Mouse (Mus musculus) lung, embryonic 16.5 days (tissue): ENCODE measurements around the gene Sec24c. TPM values are rescaled to one million over a fixed set of nuclear protein-coding genes. Genes with fewer than 3 reads are reported as not detected.

Experiments
- ATAC-seq: fragments of 200-750 bp; cut with Nextera tagmentation; 2 replicates; pipeline ENCODE4 v1.8.0; 2017; ENCODE audit warnings: low read depth, mild to moderate bottlenecking, moderate library complexity
- H3K27ac ChIP-seq: fragments of 300-500 bp; sonication (generic); 2 replicates; pipeline ENCODE4 v1.5.1; 2014; ENCODE audit warnings: mild to moderate bottlenecking, control low read depth, low read length
- H3K27me3 ChIP-seq: fragments of 300-500 bp; sonication (generic); 2 replicates; pipeline ENCODE4 v1.6.1; 2014; ENCODE audit warnings: low read depth, low read length, mixed read lengths; ENCODE audit not compliant: control insufficient read depth, insufficient read depth
- H3K36me3 ChIP-seq: fragments of 300-500 bp; sonication (generic); 2 replicates; pipeline ENCODE4 v1.6.1; 2014; ENCODE audit warnings: low read length; ENCODE audit not compliant: control insufficient read depth, insufficient read depth
- H3K4me1 ChIP-seq: fragments of 300-500 bp; sonication (generic); replicated peaks from 2 replicates; pipeline ENCODE4 v1.6.1; 2014; ENCODE audit warnings: low read length, mixed read lengths; ENCODE audit not compliant: control insufficient read depth, insufficient read depth
- H3K4me2 ChIP-seq: fragments of 300-500 bp; sonication (generic); 2 replicates; pipeline ENCODE4 v1.6.1; 2014; ENCODE audit warnings: low read depth, low read length, control low read depth
- H3K4me3 ChIP-seq: fragments of 300-500 bp; sonication (generic); 2 replicates; pipeline ENCODE4 v1.5.1; 2014; ENCODE audit warnings: mild to moderate bottlenecking, low read length, control low read depth
- H3K9ac ChIP-seq: fragments of 300-500 bp; sonication (generic); 2 replicates; pipeline ENCODE4 v1.6.1; 2014; ENCODE audit warnings: low read length, control low read depth
- H3K9me3 ChIP-seq: fragments of 300-500 bp; sonication (generic); 2 replicates; pipeline ENCODE4 v1.6.1; 2016; ENCODE audit warnings: low read length; ENCODE audit not compliant: control insufficient read depth
- WGBS: fragments of 180-500 bp; shearing (Covaris S2); extraction: QIAGEN DNeasy Blood & Tissue Kit; methylation state at CpG from one replicate; pipeline ENCODE4 v1.1.7; 2014; 5-methylcytosine and 5-hydroxymethylcytosine counted together
- polyA plus RNA-seq: library from polyadenylated mRNA; unstranded; fragments of >200 nt; fragmentation: Nextera tagmentation; extraction: Ambion mirVana; gene quantifications from 2 replicates; pipeline ENCODE4 v1.2.1, GENCODE M21; 2015

Gene Sec24c
- polyA plus RNA-seq, 1 experiment from 2014 or later = 95.6 TPM

- ATAC-seq = no peak
- Histone ChIP-seq H3K27ac (no peak overlapping the region), H3K9ac (no peak overlapping the region), H3K4me1 (peaks cover 25% of the 10 kb centered on the region), H3K4me3 (no peak overlapping the region), H3K4me2 (no peak overlapping the region), H3K27me3 (no peaks in the 10 kb centered on the region), H3K9me3 (no peaks in the 10 kb centered on the region), H3K36me3 (peaks cover 42% of the 10 kb centered on the region)
- 85% methylated on average over 10 of the region's 10 CpGs for WGBS
Measured at GRCm38 (mm10) chr14:20693589-20694101, 19.5 kb downstream of the Sec24c start.

GRCm38 (mm10) chr14:20694185-20694883, 20.2 kb downstream of the Sec24c start:
- Histone ChIP-seq H3K4me3 (peak overlapping the region; percentile 98), H3K27ac (peak overlapping the region; percentile 99), H3K4me2 (peak overlapping the region; percentile 87), H3K4me1 (peaks cover 25% of the 10 kb centered on the region), H3K9me3 (no peaks in the 10 kb centered on the region), H3K36me3 (peaks cover 36% of the 10 kb centered on the region), H3K27me3 (no peaks in the 10 kb centered on the region), H3K9ac (peak overlapping the region; percentile 96)
- peak; percentile 10; the same call in 1 of the 2 replicates for ATAC-seq
- 44% methylated on average over 13 of the region's 13 CpGs for WGBS

DNA sequence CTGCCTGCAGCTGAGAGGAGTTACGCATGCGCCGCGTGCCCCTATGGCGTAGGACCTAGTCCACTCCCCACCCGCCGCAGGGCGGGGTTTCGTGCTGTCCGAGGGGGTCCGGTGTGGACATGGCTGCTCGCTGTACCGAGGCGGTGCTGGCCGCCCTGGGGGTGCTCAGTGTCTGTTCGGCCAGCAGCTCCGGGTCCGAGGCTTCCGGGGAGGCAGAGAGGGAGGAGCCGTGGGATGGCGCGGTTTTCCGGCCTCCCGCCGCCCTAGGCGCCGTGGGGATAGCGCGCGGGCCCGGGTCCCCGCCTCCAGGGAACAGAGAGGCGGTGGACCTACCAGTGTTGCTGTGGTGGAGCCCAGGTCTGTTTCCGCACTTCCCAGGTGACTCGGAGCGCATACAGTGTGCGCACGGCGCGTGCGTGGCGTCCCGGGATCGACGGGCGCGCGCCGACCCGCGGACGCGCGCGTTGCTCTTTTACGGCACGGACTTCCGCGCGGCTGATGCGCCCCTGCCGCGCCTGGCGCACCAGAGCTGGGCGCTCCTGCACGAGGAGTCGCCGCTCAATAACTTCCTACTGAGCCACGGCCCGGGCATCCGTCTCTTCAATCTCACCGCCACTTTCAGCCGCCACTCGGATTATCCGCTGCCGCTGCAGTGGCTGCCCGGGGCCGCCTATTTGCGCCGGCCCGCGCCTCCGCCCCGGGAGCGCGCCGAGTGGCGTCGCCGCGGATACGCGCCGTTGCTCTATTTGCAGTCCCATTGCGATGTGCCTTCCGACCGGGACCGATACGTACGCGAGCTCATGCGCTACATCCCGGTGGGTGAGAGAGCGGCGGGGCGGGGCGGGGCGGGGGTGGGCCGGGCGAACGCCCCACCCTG, 21.0 kb downstream of the Sec24c start, which contains the start of gene Fut11:
Gene Fut11, plus strand, starts transcription at position 85 of the 877 bp plus-strand sequence.
- Histone ChIP-seq H3K27ac (peak within 1 kb of the TSS; percentile 99), H3K9me3 (no peaks in the 10 kb centered on the region), H3K36me3 (peaks cover 28% of the 10 kb centered on the region), H3K9ac (peak within 1 kb of the TSS; percentile 96), H3K27me3 (no peaks in the 10 kb centered on the region), H3K4me2 (peak within 1 kb of the TSS; percentile 87), H3K4me3 (peak within 1 kb of the TSS; percentile 98), H3K4me1 (peaks cover 25% of the 10 kb centered on the region)
- ATAC-seq = peak; percentile 94
- under 1% methylated on average over 97 of the region's 111 CpGs for WGBS

DNA sequence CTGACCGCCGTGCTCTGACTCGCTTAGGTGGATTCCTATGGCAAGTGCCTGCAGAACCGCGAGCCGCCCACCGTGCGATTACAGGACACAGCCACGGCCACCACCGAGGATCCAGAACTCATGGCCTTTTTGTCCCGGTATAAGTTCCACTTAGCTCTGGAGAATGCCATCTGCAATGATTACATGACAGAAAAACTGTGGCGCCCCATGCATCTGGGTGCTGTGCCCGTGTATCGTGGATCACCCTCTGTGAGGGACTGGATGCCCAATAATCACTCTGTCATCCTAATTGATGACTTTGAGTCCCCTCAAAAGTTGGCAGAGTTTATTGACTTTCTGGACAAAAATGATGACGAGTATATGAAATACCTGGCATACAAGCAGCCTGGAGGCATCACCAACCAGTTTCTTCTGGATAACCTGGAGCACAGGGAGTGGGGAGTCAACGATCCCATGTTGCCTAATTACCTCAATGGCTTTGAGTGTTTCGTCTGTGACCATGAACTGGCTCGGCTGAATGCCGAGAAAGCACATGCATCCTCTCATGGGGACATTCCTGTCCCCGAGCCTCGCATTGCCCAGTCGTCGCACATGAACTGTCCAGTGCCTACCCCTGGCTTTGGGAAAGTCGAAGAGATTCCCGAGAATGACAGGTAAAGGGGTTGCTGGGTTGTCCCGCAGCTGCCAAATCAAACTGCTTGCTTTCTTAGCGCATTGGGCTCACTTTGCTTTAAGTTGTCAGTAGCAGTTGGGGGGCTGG, 21.8 kb downstream of the Sec24c start:
- 8% methylated on average over 27 of the region's 27 CpGs for WGBS
- H3K27ac ChIP-seq = peak overlapping the region; percentile 99
- peak overlapping the region; percentile 96 for H3K9ac ChIP-seq
- peak overlapping the region; percentile 98 for H3K4me3 ChIP-seq
- peaks cover 28% of the 10 kb centered on the region for H3K4me1 ChIP-seq
- H3K4me2 ChIP-seq = peak overlapping the region; percentile 87
- peaks cover 24% of the 10 kb centered on the region for H3K36me3 ChIP-seq
- H3K27me3 ChIP-seq = no peaks in the 10 kb centered on the region
- ATAC-seq = no peak
- H3K9me3 ChIP-seq = no peaks in the 10 kb centered on the region

- Histone ChIP-seq H3K9ac (peak overlapping the region; percentile 29), H3K4me1 (peaks cover 36% of the 10 kb centered on the region), H3K27ac (no peak overlapping the region), H3K4me2 (peak overlapping the region; percentile 87), H3K4me3 (peak overlapping the region; percentile 98), H3K27me3 (no peaks in the 10 kb centered on the region), H3K9me3 (no peaks in the 10 kb centered on the region), H3K36me3 (peaks cover 16% of the 10 kb centered on the region)
- no peak for ATAC-seq
- WGBS = 4% methylated on average over 1 of the region's 1 CpGs
Measured at GRCm38 (mm10) chr14:20696986-20697385, 22.9 kb downstream of the Sec24c start.

DNA sequence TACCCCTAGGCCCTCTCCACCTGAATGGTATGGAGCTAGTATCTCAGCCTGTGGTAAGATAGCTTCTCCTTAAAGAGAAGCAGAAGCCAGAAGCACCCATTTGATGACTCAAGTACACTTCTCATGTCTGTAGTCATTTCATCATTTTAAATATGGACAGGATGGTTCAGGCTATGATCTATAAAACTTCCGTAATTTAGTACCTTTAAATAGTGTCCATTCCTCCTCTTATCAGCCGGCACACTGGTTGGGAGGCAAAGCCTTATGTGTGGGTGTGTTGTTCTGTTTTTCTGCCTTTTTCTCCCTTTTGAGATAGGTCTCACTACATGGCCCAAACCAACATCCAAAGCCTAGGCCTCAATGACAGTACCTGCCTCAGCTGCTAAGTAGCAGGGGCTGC, 24.4 kb downstream of the Sec24c start:
- Histone ChIP-seq H3K27me3 (no peaks in the 10 kb centered on the region), H3K4me2 (no peak overlapping the region), H3K4me3 (no peak overlapping the region), H3K36me3 (peaks cover 3% of the 10 kb centered on the region), H3K9me3 (no peaks in the 10 kb centered on the region), H3K4me1 (peaks cover 38% of the 10 kb centered on the region), H3K9ac (no peak overlapping the region), H3K27ac (no peak overlapping the region)
- 88% methylated on average over 2 of the region's 2 CpGs for WGBS
- no peak for ATAC-seq

- ATAC-seq = no peak
- no peaks in the 10 kb centered on the region for H3K27me3 ChIP-seq
- H3K9ac ChIP-seq = no peak overlapping the region
- H3K9me3 ChIP-seq = no peaks in the 10 kb centered on the region
- no peak overlapping the region for H3K4me3 ChIP-seq
- 79% methylated on average over 3 of the region's 3 CpGs for WGBS
- no peak overlapping the region for H3K4me2 ChIP-seq
- H3K36me3 ChIP-seq = peaks cover 3% of the 10 kb centered on the region; the same call in 1 of the 2 replicates
- no peak overlapping the region for H3K27ac ChIP-seq
- H3K4me1 ChIP-seq = peaks cover 37% of the 10 kb centered on the region
Measured at GRCm38 (mm10) chr14:20700362-20700761, 26.3 kb downstream of the Sec24c start.

GRCm38 (mm10) chr14:20701554-20701953, 27.4 kb downstream of the Sec24c start:
- H3K9ac ChIP-seq = 0 out of 2 replicates have a peak overlapping the region, but pooled peaks have one; percentile 24
- 67% methylated on average over 8 of the region's 8 CpGs for WGBS
- H3K4me2 ChIP-seq = peak overlapping the region; percentile 70
- H3K27ac ChIP-seq = no peak overlapping the region
- peaks cover 3% of the 10 kb centered on the region; the same call in 1 of the 2 replicates for H3K36me3 ChIP-seq
- no peaks in the 10 kb centered on the region for H3K9me3 ChIP-seq
- H3K27me3 ChIP-seq = no peaks in the 10 kb centered on the region
- no peak for ATAC-seq
- H3K4me1 ChIP-seq = peaks cover 30% of the 10 kb centered on the region
- H3K4me3 ChIP-seq = peak overlapping the region; percentile 83
